Mouse (Mus musculus): ENCODE results near the gene Ctnna3.
"Not testable (repeated sequence)": the region's sequence is repeated elsewhere in the genome, so short reads cannot be mapped to it uniquely, and the experiment has no call there.

Gene Ctnna3

DNA sequence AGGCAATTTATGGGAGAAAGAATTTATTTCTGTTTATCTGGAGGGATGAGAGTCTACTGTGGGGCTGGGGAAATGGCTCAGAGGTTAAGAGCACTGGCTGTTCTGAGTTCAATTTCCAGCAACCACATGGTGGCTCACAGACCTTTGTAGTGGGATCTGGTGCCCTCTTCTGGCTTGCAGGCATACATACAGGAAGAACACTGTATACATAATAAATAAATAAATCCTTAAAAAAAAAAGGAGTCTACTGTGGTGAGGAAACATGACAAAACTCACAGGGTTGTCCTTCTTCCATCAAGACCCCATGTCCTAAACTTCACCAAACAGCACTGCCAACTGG, 5.5 kb upstream of the Ctnna3 start:
- peak; percentile 41 for DNase-seq (ENCODE audit: low spot score)

DNA sequence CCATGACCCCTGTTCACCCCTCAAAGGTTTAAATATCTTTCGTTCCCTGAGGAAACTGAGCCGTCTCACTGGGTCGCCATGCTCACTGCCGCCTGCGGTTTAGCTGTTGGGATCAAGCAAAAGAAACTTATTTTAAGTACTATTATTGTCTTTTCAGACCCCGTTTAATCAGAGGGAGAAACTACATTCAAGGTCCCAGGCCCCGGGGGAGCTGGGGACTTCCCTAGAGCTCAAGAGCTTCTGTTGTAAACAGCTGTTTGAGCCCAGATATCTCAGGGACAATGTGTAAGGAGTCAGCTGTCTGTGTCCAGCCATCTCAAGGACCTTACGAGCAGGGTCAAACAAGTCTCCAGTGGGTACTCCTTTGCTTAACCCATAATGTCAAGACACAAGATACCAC, 2.8 kb upstream of the Ctnna3 start:
- no peak for DNase-seq (ENCODE audit: low spot score)

GRCm38 (mm10) chr10:63428243-63429022, 1.5 kb upstream of the Ctnna3 start:
- DNase-seq (ENCODE audit: low spot score): peak; percentile 70

DNA sequence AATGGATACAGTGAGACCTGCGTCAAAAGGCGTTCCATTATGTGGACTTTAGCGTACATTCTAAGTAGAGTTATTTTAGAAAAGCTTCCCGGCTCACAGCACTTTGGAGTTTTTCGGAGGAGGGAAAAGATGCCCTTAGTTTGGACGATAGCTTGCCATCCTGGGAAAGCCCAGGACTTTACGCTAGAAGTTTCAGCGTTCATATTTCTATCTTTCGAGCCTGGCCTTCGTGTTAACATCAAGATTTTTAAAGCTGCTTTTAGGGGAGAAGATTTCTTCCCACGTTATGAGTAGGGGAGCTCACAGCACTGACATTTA, 916 bp upstream of the Ctnna3 start:
- DNase-seq (ENCODE audit: low spot score): no peak

- peak; percentile 97 for DNase-seq (ENCODE audit: low spot score)
Observed at GRCm38 (mm10) chr10:63429380-63429779, 518 bp upstream of the Ctnna3 start.

- no peak for DNase-seq (ENCODE audit: low spot score)
Observed at GRCm38 (mm10) chr10:63431221-63431736, 1.4 kb downstream of the Ctnna3 start.

GRCm38 (mm10) chr10:63432099-63432498, 2.2 kb downstream of the Ctnna3 start:
- no peak for DNase-seq (ENCODE audit: low spot score)

GRCm38 (mm10) chr10:63432887-63433286, 3.0 kb downstream of the Ctnna3 start:
- no peak for DNase-seq (ENCODE audit: low spot score)

GRCm38 (mm10) chr10:63438736-63439262, 8.9 kb downstream of the Ctnna3 start:
- DNase-seq (ENCODE audit: low spot score): no peak

GRCm38 (mm10) chr10:63439694-63440228, 9.9 kb downstream of the Ctnna3 start:
- DNase-seq (ENCODE audit: low spot score): no peak

- DNase-seq (ENCODE audit: low spot score): not testable (repeated sequence)
Observed at GRCm38 (mm10) chr10:63444602-63445387, 14.9 kb downstream of the Ctnna3 start.

DNA sequence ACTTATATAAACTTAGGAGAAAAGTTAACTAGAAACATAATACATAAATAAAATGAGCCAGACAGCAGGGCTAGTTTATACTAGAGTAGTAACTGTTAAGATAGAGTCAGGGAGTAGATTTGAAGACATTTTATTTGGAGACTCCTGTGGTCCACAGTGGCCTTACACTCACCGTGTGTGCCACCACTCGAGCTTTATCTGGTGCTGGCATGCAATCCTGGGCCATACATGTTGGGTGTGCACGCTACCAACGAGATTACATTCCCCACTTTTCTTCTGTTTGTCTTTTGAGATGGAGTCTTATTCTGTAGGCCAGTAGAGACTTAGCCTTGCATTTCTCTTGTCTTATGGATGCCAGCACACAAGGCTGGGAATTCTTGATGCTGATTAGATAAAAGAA, 24.0 kb downstream of the Ctnna3 start:
- no peak for DNase-seq (ENCODE audit: low spot score)

DNA sequence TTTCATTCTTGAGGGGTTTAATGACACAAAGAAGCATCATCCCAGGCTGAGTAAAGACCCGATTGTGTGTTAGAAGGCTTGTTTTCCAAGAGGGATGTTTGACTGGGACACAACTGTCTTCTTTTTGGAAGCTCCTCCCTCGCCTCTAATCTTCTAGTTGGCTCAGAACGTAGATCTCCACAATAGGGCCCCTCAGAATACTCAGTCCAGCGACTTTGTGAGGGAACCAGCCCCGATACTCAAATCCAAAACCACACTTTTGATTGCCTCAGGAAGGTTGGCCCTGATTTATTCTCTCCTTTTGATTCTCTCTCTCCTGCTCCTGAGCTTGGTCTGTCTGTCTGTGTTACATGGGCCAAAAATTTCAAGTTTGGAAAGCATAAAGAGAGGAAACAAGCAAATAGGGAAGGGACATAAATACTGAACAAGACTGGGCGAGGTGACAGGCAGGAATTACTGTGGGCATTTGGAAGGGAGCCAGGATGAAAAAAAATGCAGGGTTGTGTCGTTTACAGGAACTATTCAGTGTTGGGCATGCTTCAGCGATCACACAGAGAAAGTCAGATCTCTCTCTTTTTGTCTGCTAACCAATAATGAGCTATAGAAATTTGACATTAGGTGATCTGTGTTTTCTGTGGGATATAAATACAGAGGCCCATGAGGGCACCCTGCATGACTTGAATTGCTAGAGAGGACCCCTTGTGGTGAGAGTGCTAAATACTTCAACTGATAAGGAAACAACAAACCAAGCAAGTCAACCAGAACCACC, 25.4 kb downstream of the Ctnna3 start:
- no peak for DNase-seq (ENCODE audit: low spot score)

DNA sequence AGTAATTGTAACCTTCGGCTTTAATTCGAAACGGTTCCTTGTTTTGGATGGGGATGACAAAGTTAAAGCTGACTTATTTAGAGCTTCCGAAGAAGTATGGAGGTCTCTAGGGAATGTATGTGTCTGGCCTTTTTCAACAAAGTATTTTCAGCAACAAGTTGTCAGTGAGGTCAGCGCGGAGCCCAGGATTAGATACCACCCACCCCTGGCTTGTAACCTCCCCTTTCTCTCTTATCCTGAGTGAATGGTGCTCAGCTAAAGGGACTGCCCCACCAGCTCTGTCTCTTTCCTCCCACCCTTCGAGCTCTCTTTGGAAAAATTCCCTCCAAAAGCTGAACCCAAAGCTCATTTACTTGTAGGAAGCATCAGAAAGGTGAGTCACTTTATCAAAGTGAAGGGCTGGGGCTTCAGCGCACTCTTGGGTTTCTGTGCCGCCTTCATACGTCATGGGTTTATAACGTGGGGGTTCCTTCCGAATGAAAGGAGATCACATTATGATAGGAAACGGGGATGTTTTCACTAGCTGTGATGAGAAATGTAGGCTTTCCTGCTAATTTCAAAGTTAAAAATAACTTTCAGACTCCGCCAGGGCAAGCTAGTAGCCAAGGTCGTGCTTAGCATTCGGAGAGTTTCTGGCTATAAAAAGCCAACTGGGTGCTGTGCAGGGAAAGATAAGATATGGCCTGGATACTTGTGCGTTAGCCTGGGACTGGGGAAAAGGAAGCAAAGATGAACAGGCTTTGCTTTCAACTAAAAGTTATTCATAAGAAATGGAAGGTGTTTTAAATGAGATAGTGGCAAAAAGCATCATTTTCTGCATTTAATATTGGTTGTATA, 27.6 kb downstream of the Ctnna3 start:
- no peak for DNase-seq (ENCODE audit: low spot score)

DNA sequence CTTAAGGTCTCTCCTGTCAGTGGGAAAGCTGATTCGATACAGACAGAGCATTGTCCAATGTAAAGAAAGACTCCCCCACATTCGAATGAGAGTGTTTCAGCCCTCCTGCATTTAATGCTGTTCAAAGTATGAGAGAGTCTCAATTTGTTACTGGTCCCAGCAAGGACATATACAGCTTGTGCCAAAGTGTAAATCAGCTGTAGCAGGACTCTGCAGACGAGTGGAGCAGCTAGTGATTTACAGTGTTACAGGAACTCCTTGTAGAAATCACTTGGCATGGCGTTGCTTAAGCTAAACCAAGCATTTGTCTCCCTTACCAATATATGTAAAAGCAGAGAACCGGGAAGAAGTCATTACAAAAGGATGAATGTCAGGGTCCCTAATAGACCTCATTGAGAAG, 31.0 kb downstream of the Ctnna3 start:
- DNase-seq (ENCODE audit: low spot score): no peak

DNA sequence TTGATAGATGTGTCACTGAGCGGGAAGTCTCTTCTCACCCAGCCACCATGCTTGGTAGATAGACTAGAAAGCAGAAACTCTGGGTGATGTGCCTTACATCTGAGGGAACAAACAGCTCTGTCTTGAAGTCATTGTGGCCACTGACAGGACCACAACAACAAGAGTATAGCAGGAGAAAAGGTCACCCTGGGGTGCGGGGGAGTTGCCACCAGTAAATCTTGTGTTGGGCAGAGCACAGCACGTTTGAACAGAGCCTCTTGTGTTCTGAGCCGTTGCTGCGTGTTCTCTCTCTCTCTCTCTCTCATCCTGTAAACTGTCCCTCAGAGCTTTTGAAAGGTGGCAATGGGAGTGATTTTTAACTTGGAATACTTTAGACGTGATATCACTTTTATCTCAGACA, 42.6 kb downstream of the Ctnna3 start:
- peak; percentile 21 for DNase-seq (ENCODE audit: low spot score)

GRCm38 (mm10) chr10:63476167-63476647, 46.3 kb downstream of the Ctnna3 start:
- DNase-seq (ENCODE audit: low spot score): no peak

DNA sequence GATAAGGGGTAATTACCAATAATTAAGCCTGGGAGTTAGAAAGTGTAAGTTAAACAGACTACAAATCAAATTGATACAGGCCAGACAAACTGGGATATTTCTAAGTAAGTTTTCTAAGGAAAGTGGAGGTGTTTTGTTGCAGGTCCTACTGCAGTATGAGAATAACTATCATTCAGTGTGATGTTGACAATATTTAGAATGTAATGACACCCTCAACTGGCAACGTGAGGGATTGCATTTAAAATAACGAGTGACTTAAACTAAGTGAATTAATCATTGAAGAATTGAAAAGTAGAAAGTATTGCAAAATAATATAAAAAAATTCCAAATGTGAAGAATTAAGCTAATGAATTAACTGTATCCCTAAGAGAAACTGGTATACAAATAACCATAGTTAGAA, 49.0 kb downstream of the Ctnna3 start:
- DNase-seq (ENCODE audit: low spot score): peak; percentile 20

DNA sequence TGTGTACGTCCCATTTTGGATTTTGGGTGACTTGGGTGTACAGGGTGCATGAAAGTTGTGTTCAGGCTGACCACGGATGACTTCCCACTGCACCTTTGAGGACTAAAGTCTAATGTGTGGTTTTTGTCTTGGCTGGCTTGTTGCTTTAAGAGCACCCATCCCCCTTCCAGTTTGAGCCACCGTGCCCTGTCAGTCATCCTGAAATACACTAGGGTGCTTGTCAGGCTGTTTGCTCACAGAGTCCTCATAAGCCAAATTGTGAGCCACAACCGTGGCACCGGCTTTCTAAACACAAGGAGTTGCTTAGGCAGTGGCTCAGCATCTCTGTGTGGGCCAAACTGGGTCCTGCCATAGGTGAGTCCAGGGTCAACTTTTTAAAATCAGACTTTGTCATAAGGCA, 50.2 kb downstream of the Ctnna3 start:
- no peak for DNase-seq (ENCODE audit: low spot score)

GRCm38 (mm10) chr10:63488346-63488745, 58.4 kb downstream of the Ctnna3 start:
- no peak for DNase-seq (ENCODE audit: low spot score)

DNA sequence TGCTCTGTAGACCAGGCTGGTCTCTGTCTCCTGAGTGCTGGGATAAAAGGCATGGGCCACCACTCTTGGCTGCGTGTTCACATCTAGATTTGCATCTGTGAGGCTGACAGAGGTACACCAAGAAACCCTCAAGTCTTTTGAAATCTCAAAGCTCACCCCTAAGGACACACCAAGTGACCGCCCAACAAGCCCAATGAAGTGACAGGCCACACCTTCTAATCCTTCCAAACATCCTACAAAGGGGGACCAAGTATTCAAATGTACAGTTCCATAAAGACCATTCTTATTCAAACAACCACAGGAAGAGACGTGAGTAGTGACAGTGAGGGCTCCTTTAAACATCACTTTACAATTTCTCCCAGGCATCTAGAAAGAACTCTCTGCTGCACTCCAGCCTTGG, 94.1 kb downstream of the Ctnna3 start:
- DNase-seq (ENCODE audit: low spot score): no peak
